Mouse (Mus musculus): ENCODE results near the gene Plvap. TPM values are rescaled to one million over a fixed set of nuclear protein-coding genes. Genes with fewer than 3 reads are reported as not detected.
A peak's percentile ranks its signal among the peaks of the same experiment; 100 is the strongest.

Gene Plvap
- polyA plus RNA-seq, 1 experiment from 2014 or later = 50.3 TPM

- Histone ChIP-seq H3K27ac (replicated peaks; ENCODE audit: low read depth, low read length) (no peak overlapping the region), H3K9ac (replicated peaks; ENCODE audit: low read length) (no peak overlapping the region), H3K27me3 (ENCODE audit: control insufficient read depth, insufficient read depth, low read length) (peaks cover 13% of the 10 kb centered on the region), H3K4me2 (ENCODE audit: low read depth, low read length) (no peak overlapping the region), H3K4me1 (ENCODE audit: control insufficient read depth, insufficient read depth, low read length) (no peaks in the 10 kb centered on the region; the same call in 1 of the 2 replicates), H3K36me3 (replicated peaks; ENCODE audit: control insufficient read depth, insufficient read depth, low read depth, low read length) (no peaks in the 10 kb centered on the region), H3K9me3 (replicated peaks; ENCODE audit: control insufficient read depth, low read length) (no peaks in the 10 kb centered on the region), H3K4me3 (ENCODE audit: low read depth, low read length) (no peak overlapping the region)
- ATAC-seq (replicated peaks; ENCODE audit: insufficient number of reproducible peaks, low FRiP score, low TSS enrichment, low read depth) = no peak
- no peak for DNase-seq (ENCODE audit: low spot score)
- 45% methylated on average over 6 of the region's 6 CpGs for WGBS
Measured at GRCm38 (mm10) chr8:71552770-71553169, 41.2 kb upstream of the Plvap start.

GRCm38 (mm10) chr8:71550754-71551153 is 39.2 kb upstream of the Plvap start:
- DNase-seq (ENCODE audit: low spot score) (no peak), ATAC-seq (replicated peaks; ENCODE audit: insufficient number of reproducible peaks, low FRiP score, low TSS enrichment, low read depth) (no peak)
- Histone ChIP-seq H3K27ac (replicated peaks; ENCODE audit: low read depth, low read length) (no peak overlapping the region), H3K4me3 (ENCODE audit: low read depth, low read length) (no peak overlapping the region), H3K4me2 (ENCODE audit: low read depth, low read length) (no peak overlapping the region), H3K9ac (replicated peaks; ENCODE audit: low read length) (no peak overlapping the region), H3K27me3 (ENCODE audit: control insufficient read depth, insufficient read depth, low read length) (no peaks in the 10 kb centered on the region; the same call in 1 of the 2 replicates), H3K36me3 (replicated peaks; ENCODE audit: control insufficient read depth, insufficient read depth, low read depth, low read length) (no peaks in the 10 kb centered on the region), H3K4me1 (ENCODE audit: control insufficient read depth, insufficient read depth, low read length) (no peaks in the 10 kb centered on the region; the same call in 1 of the 2 replicates), H3K9me3 (replicated peaks; ENCODE audit: control insufficient read depth, low read length) (no peaks in the 10 kb centered on the region)
- 63% methylated on average over 7 of the region's 7 CpGs for WGBS

- H3K27me3 ChIP-seq (ENCODE audit: control insufficient read depth, insufficient read depth, low read length) = no peaks in the 10 kb centered on the region
- ATAC-seq (replicated peaks; ENCODE audit: insufficient number of reproducible peaks, low FRiP score, low TSS enrichment, low read depth) (no peak), DNase-seq (ENCODE audit: low spot score) (no peak)
- no peaks in the 10 kb centered on the region for H3K9me3 ChIP-seq (replicated peaks; ENCODE audit: control insufficient read depth, low read length)
- 90% methylated on average over 7 of the region's 7 CpGs for WGBS
- no peak overlapping the region for H3K4me2 ChIP-seq (ENCODE audit: low read depth, low read length)
- no peak overlapping the region for H3K9ac ChIP-seq (replicated peaks; ENCODE audit: low read length)
- H3K27ac ChIP-seq (replicated peaks; ENCODE audit: low read depth, low read length) = no peak overlapping the region
- H3K36me3 ChIP-seq (replicated peaks; ENCODE audit: control insufficient read depth, insufficient read depth, low read depth, low read length) = no peaks in the 10 kb centered on the region
- no peaks in the 10 kb centered on the region; the same call in 1 of the 2 replicates for H3K4me1 ChIP-seq (ENCODE audit: control insufficient read depth, insufficient read depth, low read length)
- H3K4me3 ChIP-seq (ENCODE audit: low read depth, low read length) = no peak overlapping the region
Measured at GRCm38 (mm10) chr8:71547590-71547989, 36.0 kb upstream of the Plvap start.

- no peak for DNase-seq (ENCODE audit: low spot score)
- 89% methylated on average over 11 of the region's 11 CpGs for WGBS
- no peaks in the 10 kb centered on the region for H3K9me3 ChIP-seq (replicated peaks; ENCODE audit: control insufficient read depth, low read length)
Measured at GRCm38 (mm10) chr8:71545053-71545452, 33.5 kb upstream of the Plvap start.

GRCm38 (mm10) chr8:71543755-71544154 is 32.2 kb upstream of the Plvap start:
- Histone ChIP-seq H3K36me3 (replicated peaks; ENCODE audit: control insufficient read depth, insufficient read depth, low read depth, low read length) (no peaks in the 10 kb centered on the region), H3K9ac (replicated peaks; ENCODE audit: low read length) (no peak overlapping the region), H3K4me2 (ENCODE audit: low read depth, low read length) (no peak overlapping the region; the same call in none of the 2 replicates), H3K4me1 (ENCODE audit: control insufficient read depth, insufficient read depth, low read length) (no peaks in the 10 kb centered on the region), H3K27me3 (ENCODE audit: control insufficient read depth, insufficient read depth, low read length) (no peaks in the 10 kb centered on the region), H3K9me3 (replicated peaks; ENCODE audit: control insufficient read depth, low read length) (no peaks in the 10 kb centered on the region), H3K27ac (replicated peaks; ENCODE audit: low read depth, low read length) (no peak overlapping the region), H3K4me3 (ENCODE audit: low read depth, low read length) (peak overlapping the region; percentile 80; the same call in 1 of the 2 replicates)
- ATAC-seq (replicated peaks; ENCODE audit: insufficient number of reproducible peaks, low FRiP score, low TSS enrichment, low read depth) (no peak), DNase-seq (ENCODE audit: low spot score) (no peak)
- WGBS = 91% methylated on average over 9 of the region's 9 CpGs

More at GRCm38 (mm10) chr8:71545053-71545452, 33.5 kb upstream of the Plvap start:
- H3K4me3 ChIP-seq (ENCODE audit: low read depth, low read length) = no peak overlapping the region
- H3K27ac ChIP-seq (replicated peaks; ENCODE audit: low read depth, low read length) = no peak overlapping the region
- H3K9ac ChIP-seq (replicated peaks; ENCODE audit: low read length) = no peak overlapping the region
- H3K4me2 ChIP-seq (ENCODE audit: low read depth, low read length) = no peak overlapping the region
- H3K36me3 ChIP-seq (replicated peaks; ENCODE audit: control insufficient read depth, insufficient read depth, low read depth, low read length) = no peaks in the 10 kb centered on the region
- ATAC-seq (replicated peaks; ENCODE audit: insufficient number of reproducible peaks, low FRiP score, low TSS enrichment, low read depth) = no peak
- H3K27me3 ChIP-seq (ENCODE audit: control insufficient read depth, insufficient read depth, low read length) = no peaks in the 10 kb centered on the region
- H3K4me1 ChIP-seq (ENCODE audit: control insufficient read depth, insufficient read depth, low read length) = no peaks in the 10 kb centered on the region

GRCm38 (mm10) chr8:71542632-71543343 is 31.2 kb upstream of the Plvap start, which contains the start of gene Mvb12a:
Gene Mvb12a, plus strand, starts transcription at chr8:71542922.
- under 1% methylated on average over 55 of the region's 55 CpGs for WGBS

GRCm38 (mm10) chr8:71537028-71537867 is 25.7 kb upstream of the Plvap start, which contains the start of gene Bst2:
Gene Bst2, minus strand, starts transcription at chr8:71537456.
- 1% methylated on average over 37 of the region's 37 CpGs for WGBS
- Histone ChIP-seq H3K36me3 (replicated peaks; ENCODE audit: control insufficient read depth, insufficient read depth, low read depth, low read length) (no peaks in the 10 kb centered on the region), H3K27ac (replicated peaks; ENCODE audit: low read depth, low read length) (no peak within 1 kb of the TSS), H3K27me3 (ENCODE audit: control insufficient read depth, insufficient read depth, low read length) (no peaks in the 10 kb centered on the region), H3K9ac (replicated peaks; ENCODE audit: low read length) (peak within 1 kb of the TSS; percentile 6), H3K4me1 (ENCODE audit: control insufficient read depth, insufficient read depth, low read length) (no peaks in the 10 kb centered on the region), H3K4me3 (ENCODE audit: low read depth, low read length) (peak within 1 kb of the TSS; percentile 31), H3K9me3 (replicated peaks; ENCODE audit: control insufficient read depth, low read length) (no peaks in the 10 kb centered on the region), H3K4me2 (ENCODE audit: low read depth, low read length) (peak within 1 kb of the TSS; percentile 61)
- 0 out of 2 replicates have a peak, but pooled peaks have one; percentile 32 for ATAC-seq (replicated peaks; ENCODE audit: insufficient number of reproducible peaks, low FRiP score, low TSS enrichment, low read depth)
- DNase-seq (ENCODE audit: low spot score) = peak; percentile 92

More at GRCm38 (mm10) chr8:71542632-71543343, 31.2 kb upstream of the Plvap start, which contains the start of gene Mvb12a:
- Histone ChIP-seq H3K36me3 (replicated peaks; ENCODE audit: control insufficient read depth, insufficient read depth, low read depth, low read length) (no peaks in the 10 kb centered on the region), H3K27me3 (ENCODE audit: control insufficient read depth, insufficient read depth, low read length) (no peaks in the 10 kb centered on the region), H3K4me1 (ENCODE audit: control insufficient read depth, insufficient read depth, low read length) (no peaks in the 10 kb centered on the region), H3K4me3 (ENCODE audit: low read depth, low read length) (peak within 1 kb of the TSS; percentile 80), H3K27ac (replicated peaks; ENCODE audit: low read depth, low read length) (no peak within 1 kb of the TSS), H3K9me3 (replicated peaks; ENCODE audit: control insufficient read depth, low read length) (no peaks in the 10 kb centered on the region), H3K4me2 (ENCODE audit: low read depth, low read length) (peak within 1 kb of the TSS; percentile 88), H3K9ac (replicated peaks; ENCODE audit: low read length) (peak within 1 kb of the TSS; percentile 75)
- ATAC-seq (replicated peaks; ENCODE audit: insufficient number of reproducible peaks, low FRiP score, low TSS enrichment, low read depth) (peak; percentile 90), DNase-seq (ENCODE audit: low spot score) (peak; percentile 100)
